Comparison of ENCODE assay signal across 9 mouse cellular contexts in the genomic region with DNA sequence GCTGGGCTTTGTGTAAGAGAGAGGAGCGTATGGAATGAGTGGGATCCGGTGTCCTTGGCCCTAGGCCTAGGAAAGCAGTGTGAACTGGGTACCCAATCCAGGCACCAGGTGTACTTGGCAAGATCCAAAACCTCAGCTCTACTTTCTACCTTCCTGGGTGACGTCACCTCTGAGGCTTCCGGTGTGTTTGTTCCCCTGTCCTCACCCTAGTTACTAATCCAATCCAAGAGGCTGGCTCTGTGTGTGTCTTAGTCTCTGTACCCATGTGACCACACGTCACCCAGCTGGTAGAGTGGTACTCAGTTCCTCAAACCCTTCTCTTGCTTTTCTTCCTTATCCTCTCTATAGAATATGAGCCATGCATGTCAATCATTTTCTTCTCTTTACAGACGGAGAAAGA.
DNase-seq lines count a peak whose midpoint lies in the region; ATAC-seq and TF ChIP-seq lines count a peak whose summit lies in the region.
"Had no signal": no experiment of that assay in that cellular context is flagged by ENCODE, and none has a peak within 500 bp of the region (broad histone marks: within the 10 kb centered on the region; RNA-seq: fewer than 3 reads in every experiment).

No protein-coding gene starts in this region.

- H3K9me3 ChIP-seq in liver, embryonic 14.5 days (ENCODE audit: control insufficient read depth, low read length): no peaks in the 10 kb centered on the region
- no peaks in the 10 kb centered on the region for H3K9me3 ChIP-seq in liver, embryonic 11.5 days (ENCODE audit: control insufficient read depth, low read length)
- H3K9me3 ChIP-seq in embryonic facial prominence, embryonic 15.5 days (replicated peaks): no peaks in the 10 kb centered on the region
- H3K9me3 ChIP-seq: midbrain, embryonic 15.5 days had no signal

- no peaks in the 10 kb centered on the region for H3K36me3 ChIP-seq in liver, embryonic 14.5 days (replicated peaks; ENCODE audit: control insufficient read depth, insufficient read depth, low read depth)
- H3K36me3 ChIP-seq in liver, embryonic 11.5 days (ENCODE audit: control insufficient read depth, insufficient read depth, low read length): no peaks in the 10 kb centered on the region
- H3K36me3 ChIP-seq in embryonic facial prominence, embryonic 15.5 days: no peaks in the 10 kb centered on the region
- H3K36me3 ChIP-seq: midbrain, embryonic 15.5 days had no signal

- ATAC-seq in liver, embryonic 14.5 days (ENCODE audit: insufficient read depth): 0 out of 2 replicates have a peak, but pooled peaks have one; percentile 6
- ATAC-seq in liver, embryonic 11.5 days (replicated peaks; ENCODE audit: low FRiP score): no peak
- ATAC-seq in embryonic facial prominence, embryonic 15.5 days (ENCODE audit: insufficient number of reproducible peaks, low FRiP score, low TSS enrichment, low read depth): no peak; the same call in 1 of the 2 replicates
- ATAC-seq: midbrain, embryonic 15.5 days had no signal

- TF ChIP-seq CTCF in liver, embryonic 14.5 days (IDR thresholded peaks at IDR 0.05; ENCODE audit: low read depth): no peak

- no peak overlapping the region for H3K9ac ChIP-seq in liver, embryonic 14.5 days (replicated peaks)
- no peak overlapping the region for H3K9ac ChIP-seq in liver, embryonic 11.5 days (ENCODE audit: low read depth, low read length)
- H3K9ac ChIP-seq in embryonic facial prominence, embryonic 15.5 days: no peak overlapping the region
- H3K9ac ChIP-seq: midbrain, embryonic 15.5 days had no signal

- WGBS in liver, embryonic 14.5 days (ENCODE audit: insufficient replicate concordance): 64% methylated on average over 6 of the region's 6 CpGs
- WGBS in liver, embryonic 11.5 days: 75% methylated on average over 6 of the region's 6 CpGs
- WGBS in embryonic facial prominence, embryonic 15.5 days: 75% methylated on average over 6 of the region's 6 CpGs

- TF ChIP-seq EP300 in liver, embryonic 14.5 days (IDR thresholded peaks at IDR 0.05; ENCODE audit: low read depth): no peak

- no peak overlapping the region for H3K27ac ChIP-seq in liver, embryonic 14.5 days
- H3K27ac ChIP-seq in liver, embryonic 11.5 days (ENCODE audit: low read depth, low read length): no peak overlapping the region; the same call in 1 of the 2 replicates
- H3K27ac ChIP-seq in embryonic facial prominence, embryonic 15.5 days (replicated peaks): peak overlapping the region; percentile 89
- H3K27ac ChIP-seq: midbrain, embryonic 15.5 days had no signal

- no peak overlapping the region for H3K4me3 ChIP-seq in liver, embryonic 14.5 days (ENCODE audit: insufficient read depth in 1 of 2, low read depth in 2 of 2, low read length in 2 of 2)
- no peak overlapping the region for H3K4me3 ChIP-seq in liver, embryonic 11.5 days (ENCODE audit: low read depth, low read length)
- H3K4me3 ChIP-seq in embryonic facial prominence, embryonic 15.5 days (replicated peaks): no peak overlapping the region
- H3K4me3 ChIP-seq: midbrain, embryonic 15.5 days had no signal

- no peak for DNase-seq in liver, embryonic 14.5 days (ENCODE audit: low read depth in 3 of 3, low spot score in 3 of 3)
- DNase-seq in liver, embryonic 11.5 days (ENCODE audit: low spot score): no peak
- DNase-seq in lung, postnatal 36 days: peak; percentile 80
- DNase-seq in thymus, postnatal 10 days (ENCODE audit: low spot score in 2 of 2): peak; percentile 42 to 47
- DNase-seq in MN1 (ENCODE audit: low spot score): no peak
- DNase-seq in adrenal gland, postnatal 36 days: no peak
- DNase-seq: cerebellum, postnatal 10 days had no signal

- H3K27me3 ChIP-seq in liver, embryonic 14.5 days (ENCODE audit: control insufficient read depth, insufficient read depth, low read length): no peaks in the 10 kb centered on the region
- no peaks in the 10 kb centered on the region for H3K27me3 ChIP-seq in liver, embryonic 11.5 days (replicated peaks; ENCODE audit: control insufficient read depth, insufficient read depth, low read length)
- H3K27me3 ChIP-seq in embryonic facial prominence, embryonic 15.5 days: no peaks in the 10 kb centered on the region
- H3K27me3 ChIP-seq: midbrain, embryonic 15.5 days had no signal

- H3K4me2 ChIP-seq in liver, embryonic 14.5 days (ENCODE audit: low read depth): no peak overlapping the region
- H3K4me2 ChIP-seq in liver, embryonic 11.5 days: no peak overlapping the region
- H3K4me2 ChIP-seq in embryonic facial prominence, embryonic 15.5 days (replicated peaks): no peak overlapping the region
- H3K4me2 ChIP-seq: midbrain, embryonic 15.5 days had no signal

- H3K4me1 ChIP-seq in liver, embryonic 14.5 days (replicated peaks; ENCODE audit: control insufficient read depth in 2 of 2, insufficient read depth in 2 of 2, low read length in 1 of 2): peaks cover 0 to 22% of the 10 kb centered on the region in 2 experiments; a peak in 2 of 4 replicates
- H3K4me1 ChIP-seq in liver, embryonic 11.5 days (replicated peaks; ENCODE audit: control insufficient read depth, insufficient read depth, low read length): peaks cover 31% of the 10 kb centered on the region
- peaks cover 61% of the 10 kb centered on the region for H3K4me1 ChIP-seq in embryonic facial prominence, embryonic 15.5 days
- H3K4me1 ChIP-seq: midbrain, embryonic 15.5 days had no signal

Comparison
In these comparisons a context has a peak if more than half of its experiments do, and no peak if none do; other contexts are left out.
1. DNase-seq: peak in lung, postnatal 36 days (single experiment) and thymus, postnatal 10 days (2 of 2); none in liver, embryonic 14.5 days (0 of 3), liver, embryonic 11.5 days (single experiment), MN1 (single experiment) and adrenal gland, postnatal 36 days (0 of 2).